Mouse (Mus musculus) monocyte, adult 2 months (primary cell): ENCODE results near the gene Vmn2r55.
"Not testable (repeated sequence)": the region's sequence is repeated elsewhere in the genome, so short reads cannot be mapped to it uniquely, and the experiment has no call there.

ENCODE experiments used
- DNase-seq, 2 experiments: peaks; one replicate each; pipeline ENCODE4 v3.0.0; 2022; ENCODE audit warnings: low spot score in 2 of 2, low read depth in 1 of 2

Vmn2r55 gene

GRCm38 (mm10) chr7:12684903-12685302, at the start of gene Vmn2r55:
Vmn2r55 (minus strand) TSS chr7:12685003.
- DNase-seq: not testable (repeated sequence)

GRCm38 (mm10) chr7:12640219-12640618, 44.6 kb downstream of the Vmn2r55 start, which contains the start of gene Vmn2r54:
Vmn2r54 (minus strand) TSS chr7:12640319.
- DNase-seq: not testable (repeated sequence)

- DNase-seq: no peak
These were observed 76.1 kb downstream of the Vmn2r55 start, which contains the start of gene Vmn2r53 for GRCm38 (mm10) chr7:12608688-12609087. Vmn2r53 (minus strand) TSS chr7:12608788.
